Mouse (Mus musculus) monocyte, adult 5-6 weeks (primary cell): ENCODE data around the gene Adgrd1. TPM values are rescaled to one million over a fixed set of nuclear protein-coding genes. Genes with fewer than 3 reads are reported as not detected.

Experiments used
- ATAC-seq: fragments of 153-309, 156-312 bp; replicated peaks from 2 replicates; pipeline ENCODE4 v1.8.0; 2017; ENCODE audit warnings: mild to moderate bottlenecking; ENCODE audit not compliant: low TSS enrichment, insufficient number of reproducible peaks, severe bottlenecking, poor library complexity, low FRiP score
- total RNA-seq: library from RNA; stranded (forward); fragments of 200-1000, 200-491, 200-594 nt; gene quantifications from 3 replicates; pipeline ENCODE4 v1.2.3, GENCODE M21; 2017

Adgrd1 gene
- not detected in 3 replicates for total RNA-seq

DNA sequence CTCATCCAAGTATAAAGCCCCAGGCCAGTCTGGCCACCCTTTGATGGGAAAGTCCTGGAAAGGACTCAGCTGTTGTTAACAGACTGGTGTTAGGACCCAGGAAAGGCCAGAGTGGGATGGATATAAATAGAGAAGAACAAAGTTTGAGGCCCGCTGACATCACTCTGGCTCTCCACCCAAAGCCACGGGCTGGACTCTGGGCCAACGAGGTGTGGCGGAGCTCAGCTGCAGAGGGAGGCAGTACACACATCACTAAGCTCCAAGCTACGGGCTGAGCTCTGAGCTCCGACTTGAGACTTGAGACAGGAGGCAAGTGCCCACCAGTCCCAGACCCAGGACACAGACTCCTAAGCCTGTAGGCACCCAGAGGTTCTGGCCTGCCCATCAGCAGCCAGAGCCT, at the start of gene Adgrd1:
Gene Adgrd1 (plus strand): TSS at position 240 of the 400 bp plus-strand sequence.
- no peak for ATAC-seq

- ATAC-seq: no peak
These were observed 47.2 kb upstream of the Adgrd1 start for GRCm38 (mm10) chr5:129049372-129049771.

DNA sequence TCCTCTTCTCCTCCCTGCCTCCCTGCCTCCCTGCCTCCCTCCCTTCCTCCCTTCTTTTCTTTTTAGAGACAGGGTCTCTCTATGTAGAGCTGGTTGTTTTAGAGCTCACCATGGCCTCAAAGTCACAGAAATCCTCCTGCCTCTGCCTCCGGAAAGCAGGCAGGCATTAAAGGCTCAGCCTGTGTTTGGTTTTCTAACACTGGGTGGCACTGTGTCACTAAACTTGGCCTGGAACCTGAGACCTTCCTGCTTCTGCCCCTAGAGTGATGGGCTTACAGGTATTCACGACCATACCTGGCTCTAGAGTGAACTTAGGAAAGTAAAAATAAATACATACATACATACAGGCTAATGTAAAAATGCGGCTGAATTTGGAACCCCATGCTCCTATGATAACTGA, 44.6 kb upstream of the Adgrd1 start:
- ATAC-seq: no peak

GRCm38 (mm10) chr5:129052636-129053355, 43.8 kb upstream of the Adgrd1 start:
- ATAC-seq: no peak

- no peak for ATAC-seq
These were observed 41.8 kb upstream of the Adgrd1 start for GRCm38 (mm10) chr5:129054675-129055284.

DNA sequence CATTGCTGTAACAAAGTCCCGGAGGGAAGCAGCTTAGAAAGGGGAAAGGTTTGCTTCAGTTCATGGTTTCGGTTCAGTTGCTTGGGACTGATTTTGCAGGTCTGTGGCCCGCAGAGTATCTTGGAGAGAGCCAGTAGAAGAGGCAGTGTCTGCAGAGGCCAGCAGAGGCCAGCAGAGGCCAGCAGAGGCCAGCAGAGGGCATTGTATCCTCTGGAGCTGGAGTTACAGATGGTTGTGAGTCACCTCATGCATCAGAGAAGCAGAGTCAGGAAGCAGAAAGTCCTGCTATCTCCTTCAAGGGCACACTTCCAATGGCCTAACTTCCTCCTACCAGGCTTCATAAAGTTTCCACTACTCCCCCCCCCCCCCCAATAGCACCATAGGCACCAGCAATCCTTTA, 37.4 kb upstream of the Adgrd1 start:
- ATAC-seq: no peak

- no peak for ATAC-seq
These were observed 35.0 kb upstream of the Adgrd1 start for GRCm38 (mm10) chr5:129061579-129061978.

DNA sequence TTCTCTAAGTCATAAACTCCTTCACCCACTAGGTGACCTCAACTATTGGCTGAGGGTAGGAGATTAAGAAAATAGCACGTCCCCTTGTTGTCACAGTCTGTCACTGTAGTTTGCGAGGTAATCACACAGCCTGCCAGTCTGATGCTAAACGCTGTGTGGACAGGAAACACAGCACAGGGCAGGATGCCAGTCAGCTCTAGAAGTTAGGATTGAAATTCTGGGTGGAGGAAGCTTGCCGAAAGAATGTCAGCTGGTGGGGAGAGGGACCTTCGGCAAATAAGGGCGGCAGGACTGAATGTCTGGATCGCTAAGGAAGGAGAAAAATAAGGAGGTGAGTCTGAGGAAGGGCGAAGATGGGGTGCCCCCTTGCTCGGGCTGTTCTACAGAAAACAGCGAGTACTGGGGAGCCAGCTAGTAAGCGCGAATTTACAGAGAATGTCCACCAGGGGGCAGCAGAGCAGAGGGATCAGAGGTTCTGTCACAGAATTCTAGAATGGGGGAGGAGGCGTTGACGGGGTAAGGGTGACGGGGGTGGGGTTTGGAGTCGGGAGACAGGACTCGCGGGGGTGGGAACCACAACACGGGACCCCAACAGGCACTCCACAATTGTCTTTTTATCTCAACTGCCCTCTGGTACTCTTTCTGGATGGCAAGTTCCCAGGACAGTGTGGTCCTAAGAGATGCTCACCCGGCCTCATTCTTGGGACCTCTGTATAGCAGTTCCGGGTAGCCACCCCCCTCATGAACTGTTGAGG, 33.3 kb upstream of the Adgrd1 start:
- ATAC-seq: peak; percentile 62; the same call in 1 of the 2 replicates

- ATAC-seq: no peak
These were observed 32.8 kb upstream of the Adgrd1 start for GRCm38 (mm10) chr5:129063792-129064087.

- ATAC-seq: no peak
These were observed 32.4 kb upstream of the Adgrd1 start for GRCm38 (mm10) chr5:129064186-129064585.

GRCm38 (mm10) chr5:129065301-129065700, 31.2 kb upstream of the Adgrd1 start:
- no peak for ATAC-seq

DNA sequence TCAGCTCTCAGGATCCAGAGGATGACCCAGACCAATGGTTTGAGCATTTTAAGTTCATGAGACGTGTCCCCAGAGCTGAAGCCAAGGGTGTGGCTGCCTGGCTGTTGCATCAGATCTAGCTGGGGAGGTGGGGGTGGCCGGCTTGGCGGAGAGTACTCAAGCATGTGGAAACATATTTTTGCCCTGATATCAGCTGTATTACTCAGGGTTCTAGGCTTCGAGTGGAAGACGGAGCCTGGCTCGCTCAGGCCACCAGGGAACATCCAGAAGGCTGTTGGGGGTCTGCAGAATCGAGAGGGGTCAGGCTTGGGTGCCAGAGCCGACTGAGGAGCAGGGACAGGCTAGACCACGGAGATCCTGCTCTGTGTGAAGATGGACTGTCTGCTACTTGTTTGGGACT, 30.6 kb upstream of the Adgrd1 start:
- no peak for ATAC-seq

- ATAC-seq: no peak
These were observed 29.9 kb upstream of the Adgrd1 start for GRCm38 (mm10) chr5:129066541-129067230.

GRCm38 (mm10) chr5:129067231-129067834, 29.2 kb upstream of the Adgrd1 start:
- no peak for ATAC-seq

GRCm38 (mm10) chr5:129071761-129072280, 24.7 kb upstream of the Adgrd1 start:
- ATAC-seq: no peak

DNA sequence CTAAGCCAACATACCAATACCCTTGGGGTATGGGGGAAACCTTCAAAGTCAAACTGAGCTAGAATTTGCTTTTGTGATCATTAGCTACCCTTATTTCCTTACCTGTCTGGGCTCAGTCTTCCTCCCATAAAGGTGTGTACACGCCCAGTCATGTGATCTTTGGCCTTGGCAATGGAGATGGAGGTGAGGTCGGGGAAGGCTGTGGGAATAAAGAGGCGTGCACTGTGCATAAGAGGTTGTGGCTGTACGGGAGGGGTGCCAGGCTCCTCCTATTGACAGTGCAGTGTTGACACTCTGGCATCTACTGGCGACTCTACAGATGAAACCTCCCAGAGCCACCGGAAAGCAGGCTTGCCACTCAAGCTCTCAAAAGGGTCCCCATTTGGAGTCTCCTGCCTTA, 23.1 kb upstream of the Adgrd1 start:
- ATAC-seq: no peak

- no peak for ATAC-seq
These were observed 20.5 kb upstream of the Adgrd1 start for GRCm38 (mm10) chr5:129076098-129076497.

DNA sequence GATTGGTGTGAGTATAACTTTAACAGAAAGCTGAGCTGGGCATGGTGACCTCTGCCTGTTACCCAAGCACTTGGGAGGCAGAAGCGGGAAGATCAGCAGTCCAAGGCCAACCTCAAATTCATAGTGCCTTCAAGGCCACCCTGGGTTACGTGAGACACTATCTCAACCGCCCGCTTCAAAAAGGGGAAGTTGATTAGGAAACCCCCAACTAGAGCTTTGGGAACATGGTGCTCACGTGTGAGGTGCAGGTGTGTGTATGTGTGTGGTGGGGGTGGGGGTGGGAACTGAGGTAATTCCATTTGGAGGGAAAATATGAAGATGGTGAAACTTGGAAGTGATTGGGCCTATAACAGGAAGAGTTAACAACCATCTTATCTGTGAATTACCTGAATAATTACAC, 19.3 kb upstream of the Adgrd1 start:
- ATAC-seq: no peak

GRCm38 (mm10) chr5:129081521-129081920, 15.0 kb upstream of the Adgrd1 start:
- no peak for ATAC-seq
